Mouse (Mus musculus): ENCODE measurements around the gene Rfc4. TPM values are rescaled to one million over a fixed set of nuclear protein-coding genes. Genes with fewer than 3 reads are reported as not detected.

Gene Rfc4
- polyA plus RNA-seq, 1 experiment: 8.4 TPM

GRCm38 (mm10) chr16:23151423-23151822 lies 23.9 kb upstream of the Rfc4 start:
- Histone ChIP-seq H3K27ac (ENCODE audit: control insufficient read depth, insufficient read depth, low read depth, low read length) (no peak overlapping the region), H3K4me1 (ENCODE audit: control insufficient read depth, insufficient read depth, low read length) (0 out of 2 replicates have a peak, but pooled peaks cover 2% of the 10 kb centered on the region), H3K4me3 (ENCODE audit: control insufficient read depth, low read depth, low read length) (no peak overlapping the region), H3K36me3 (ENCODE audit: control insufficient read depth, insufficient read depth, low read length) (no peaks in the 10 kb centered on the region), H3K27me3 (ENCODE audit: control insufficient read depth, insufficient read depth, low read length) (no peaks in the 10 kb centered on the region)
- no peak for TF ChIP-seq POLR2A (IDR thresholded peaks at IDR 0.05; ENCODE audit: control insufficient read depth, low read depth, low read length)
- no peak for TF ChIP-seq CTCF (IDR thresholded peaks at IDR 0.05; ENCODE audit: control insufficient read depth, insufficient read depth, insufficient replicate concordance, low read depth, low read length)

DNA sequence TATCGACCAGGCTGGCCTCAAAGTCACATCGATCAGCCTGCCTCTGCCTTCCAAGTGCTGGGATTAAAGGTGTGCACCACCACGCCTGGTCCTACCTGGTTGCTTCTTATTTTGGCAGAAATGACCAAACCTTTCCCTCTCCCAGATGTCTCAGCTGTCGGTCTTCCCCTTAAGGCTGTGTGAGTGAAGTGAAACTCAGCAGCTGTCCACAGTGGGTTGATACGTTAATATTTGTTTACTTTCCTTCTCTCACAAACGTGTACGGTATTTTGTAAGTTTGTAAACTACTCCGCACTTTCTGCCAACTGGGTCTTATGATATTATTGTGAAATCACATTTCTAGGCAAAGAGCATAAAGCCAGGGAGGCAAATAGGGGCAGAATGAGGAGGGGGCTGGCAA lies 21.9 kb upstream of the Rfc4 start:
- TF ChIP-seq CTCF (IDR thresholded peaks at IDR 0.05; ENCODE audit: control insufficient read depth, insufficient read depth, insufficient replicate concordance, low read depth, low read length) (no peak), POLR2A (IDR thresholded peaks at IDR 0.05; ENCODE audit: control insufficient read depth, low read depth, low read length) (no peak)
- Histone ChIP-seq H3K36me3 (ENCODE audit: control insufficient read depth, insufficient read depth, low read length) (no peaks in the 10 kb centered on the region), H3K27me3 (ENCODE audit: control insufficient read depth, insufficient read depth, low read length) (no peaks in the 10 kb centered on the region), H3K4me3 (ENCODE audit: control insufficient read depth, low read depth, low read length) (no peak overlapping the region), H3K4me1 (ENCODE audit: control insufficient read depth, insufficient read depth, low read length) (0 out of 2 replicates have a peak, but pooled peaks cover 2% of the 10 kb centered on the region), H3K27ac (ENCODE audit: control insufficient read depth, insufficient read depth, low read depth, low read length) (no peak overlapping the region)

- TF ChIP-seq POLR2A (IDR thresholded peaks at IDR 0.05; ENCODE audit: control insufficient read depth, low read depth, low read length) (no peak), CTCF (IDR thresholded peaks at IDR 0.05; ENCODE audit: control insufficient read depth, insufficient read depth, insufficient replicate concordance, low read depth, low read length) (no peak)
- no peaks in the 10 kb centered on the region for H3K4me1 ChIP-seq (ENCODE audit: control insufficient read depth, insufficient read depth, low read length)
- H3K27ac ChIP-seq (ENCODE audit: control insufficient read depth, insufficient read depth, low read depth, low read length): no peak overlapping the region
- no peaks in the 10 kb centered on the region for H3K36me3 ChIP-seq (ENCODE audit: control insufficient read depth, insufficient read depth, low read length)
- H3K4me3 ChIP-seq (ENCODE audit: control insufficient read depth, low read depth, low read length): no peak overlapping the region
- no peaks in the 10 kb centered on the region for H3K27me3 ChIP-seq (ENCODE audit: control insufficient read depth, insufficient read depth, low read length)
Measured at GRCm38 (mm10) chr16:23148936-23149335, 21.4 kb upstream of the Rfc4 start.

- Histone ChIP-seq H3K27me3 (ENCODE audit: control insufficient read depth, insufficient read depth, low read length) (no peaks in the 10 kb centered on the region), H3K27ac (ENCODE audit: control insufficient read depth, insufficient read depth, low read depth, low read length) (no peak within 1 kb of the TSS), H3K36me3 (ENCODE audit: control insufficient read depth, insufficient read depth, low read length) (no peaks in the 10 kb centered on the region), H3K4me1 (ENCODE audit: control insufficient read depth, insufficient read depth, low read length) (no peaks in the 10 kb centered on the region), H3K4me3 (ENCODE audit: control insufficient read depth, low read depth, low read length) (no peak within 1 kb of the TSS)
- no peak for TF ChIP-seq POLR2A (IDR thresholded peaks at IDR 0.05; ENCODE audit: control insufficient read depth, low read depth, low read length)
- no peak for TF ChIP-seq CTCF (IDR thresholded peaks at IDR 0.05; ENCODE audit: control insufficient read depth, insufficient read depth, insufficient replicate concordance, low read depth, low read length)
Measured at GRCm38 (mm10) chr16:23146280-23146679, 18.7 kb upstream of the Rfc4 start, which contains the start of gene Adipoq. Adipoq (plus strand) TSS chr16:23146536.

- H3K4me1 ChIP-seq (ENCODE audit: control insufficient read depth, insufficient read depth, low read length): no peaks in the 10 kb centered on the region
- no peak overlapping the region for H3K27ac ChIP-seq (ENCODE audit: control insufficient read depth, insufficient read depth, low read depth, low read length)
- no peaks in the 10 kb centered on the region for H3K27me3 ChIP-seq (ENCODE audit: control insufficient read depth, insufficient read depth, low read length)
- no peak overlapping the region for H3K4me3 ChIP-seq (ENCODE audit: control insufficient read depth, low read depth, low read length)
- no peak for TF ChIP-seq POLR2A (IDR thresholded peaks at IDR 0.05; ENCODE audit: control insufficient read depth, low read depth, low read length)
- TF ChIP-seq CTCF (IDR thresholded peaks at IDR 0.05; ENCODE audit: control insufficient read depth, insufficient read depth, insufficient replicate concordance, low read depth, low read length): no peak
- H3K36me3 ChIP-seq (ENCODE audit: control insufficient read depth, insufficient read depth, low read length): no peaks in the 10 kb centered on the region
Measured at GRCm38 (mm10) chr16:23145211-23145610, 17.7 kb upstream of the Rfc4 start.

- Histone ChIP-seq H3K27ac (ENCODE audit: control insufficient read depth, insufficient read depth, low read depth, low read length) (no peak overlapping the region), H3K36me3 (ENCODE audit: control insufficient read depth, insufficient read depth, low read length) (no peaks in the 10 kb centered on the region), H3K4me3 (ENCODE audit: control insufficient read depth, low read depth, low read length) (no peak overlapping the region), H3K4me1 (ENCODE audit: control insufficient read depth, insufficient read depth, low read length) (no peaks in the 10 kb centered on the region), H3K27me3 (ENCODE audit: control insufficient read depth, insufficient read depth, low read length) (no peaks in the 10 kb centered on the region)
- no peak for TF ChIP-seq CTCF (IDR thresholded peaks at IDR 0.05; ENCODE audit: control insufficient read depth, insufficient read depth, insufficient replicate concordance, low read depth, low read length)
- no peak for TF ChIP-seq POLR2A (IDR thresholded peaks at IDR 0.05; ENCODE audit: control insufficient read depth, low read depth, low read length)
Measured at GRCm38 (mm10) chr16:23144326-23144725, 16.8 kb upstream of the Rfc4 start.

- Histone ChIP-seq H3K27me3 (ENCODE audit: control insufficient read depth, insufficient read depth, low read length) (no peaks in the 10 kb centered on the region), H3K4me3 (ENCODE audit: control insufficient read depth, low read depth, low read length) (no peak overlapping the region), H3K27ac (ENCODE audit: control insufficient read depth, insufficient read depth, low read depth, low read length) (no peak overlapping the region), H3K4me1 (ENCODE audit: control insufficient read depth, insufficient read depth, low read length) (no peaks in the 10 kb centered on the region), H3K36me3 (ENCODE audit: control insufficient read depth, insufficient read depth, low read length) (no peaks in the 10 kb centered on the region)
- no peak for TF ChIP-seq POLR2A (IDR thresholded peaks at IDR 0.05; ENCODE audit: control insufficient read depth, low read depth, low read length)
- TF ChIP-seq CTCF (IDR thresholded peaks at IDR 0.05; ENCODE audit: control insufficient read depth, insufficient read depth, insufficient replicate concordance, low read depth, low read length): no peak
Measured at GRCm38 (mm10) chr16:23140911-23141310, 13.4 kb upstream of the Rfc4 start.
